Mouse (Mus musculus) embryonic facial prominence, embryonic 10.5 days (tissue): ENCODE results near the gene Tbc1d12. TPM values are rescaled to one million over a fixed set of nuclear protein-coding genes. Genes with fewer than 3 reads are reported as not detected.

Source experiments
- DNase-seq: peaks from one replicate; pipeline ENCODE4 v3.0.0-alpha.2; 2017; ENCODE audit warnings: low spot score
- H3K27ac ChIP-seq: fragments of 300-500 bp; sonication (generic); replicated peaks from 2 replicates; pipeline ENCODE4 v1.5.1; 2016; ENCODE audit warnings: mild to moderate bottlenecking
- H3K27me3 ChIP-seq: fragments of 300-500 bp; sonication (generic); replicated peaks from 2 replicates; pipeline ENCODE4 v1.6.1; 2016; ENCODE audit warnings: low read depth, mild to moderate bottlenecking; ENCODE audit not compliant: poor library complexity, severe bottlenecking
- H3K36me3 ChIP-seq: fragments of 300-500 bp; sonication (generic); replicated peaks from 2 replicates; pipeline ENCODE4 v1.6.1; 2016; ENCODE audit warnings: mild to moderate bottlenecking, moderate library complexity
- H3K4me1 ChIP-seq: fragments of 300-500 bp; sonication (generic); 2 replicates; pipeline ENCODE4 v1.6.1; 2016
- H3K4me3 ChIP-seq: fragments of 300-500 bp; sonication (generic); 2 replicates; pipeline ENCODE4 v1.5.1; 2016; ENCODE audit warnings: mild to moderate bottlenecking, moderate library complexity
- H3K9me3 ChIP-seq: fragments of 300-500 bp; sonication (generic); 2 replicates; pipeline ENCODE4 v1.6.1; 2016; ENCODE audit warnings: mild to moderate bottlenecking
- WGBS: fragments of 180-500 bp; shearing (Covaris S2); methylation state at CpG from one replicate; pipeline ENCODE4 v1.1.7; 2016; 5-methylcytosine and 5-hydroxymethylcytosine counted together
- polyA plus RNA-seq: library from polyadenylated mRNA; unstranded; fragments of >200 nt; fragmentation: Nextera tagmentation; extraction: Ambion mirVana; gene quantifications from 2 replicates; pipeline ENCODE4 v1.2.1, GENCODE M21; 2016

Gene Tbc1d12
- polyA plus RNA-seq, 1 experiment from 2014 or later: 2.1 TPM

- H3K4me3 ChIP-seq: no peak overlapping the region
- H3K27me3 ChIP-seq: no peaks in the 10 kb centered on the region
- DNase-seq: no peak
- 91% methylated on average over 11 of the region's 11 CpGs for WGBS
- H3K9me3 ChIP-seq: no peaks in the 10 kb centered on the region
- H3K27ac ChIP-seq: no peak overlapping the region
- H3K36me3 ChIP-seq: peaks cover 14% of the 10 kb centered on the region
- H3K4me1 ChIP-seq: peaks cover 17% of the 10 kb centered on the region
Measured at GRCm38 (mm10) chr19:38928481-38929158, 92.2 kb downstream of the Tbc1d12 start.

- Histone ChIP-seq H3K27me3 (no peaks in the 10 kb centered on the region), H3K4me1 (peaks cover 17% of the 10 kb centered on the region), H3K4me3 (peak overlapping the region; percentile 91), H3K27ac (no peak overlapping the region), H3K9me3 (no peaks in the 10 kb centered on the region), H3K36me3 (peaks cover 24% of the 10 kb centered on the region)
- 78% methylated on average over 13 of the region's 13 CpGs for WGBS
- no peak for DNase-seq
Measured at GRCm38 (mm10) chr19:38929471-38930251, 93.3 kb downstream of the Tbc1d12 start.

- peak overlapping the region; percentile 91 for H3K4me3 ChIP-seq
- 2% methylated on average over 23 of the region's 23 CpGs for WGBS
- peaks cover 17% of the 10 kb centered on the region for H3K4me1 ChIP-seq
- DNase-seq: peak; percentile 15
- H3K9me3 ChIP-seq: no peaks in the 10 kb centered on the region
- peak overlapping the region; percentile 98 for H3K27ac ChIP-seq
- H3K36me3 ChIP-seq: peaks cover 31% of the 10 kb centered on the region
- no peaks in the 10 kb centered on the region for H3K27me3 ChIP-seq
Measured at GRCm38 (mm10) chr19:38930252-38930787, 93.9 kb downstream of the Tbc1d12 start.

- H3K27me3 ChIP-seq: no peaks in the 10 kb centered on the region
- peak; percentile 92 for DNase-seq
- H3K9me3 ChIP-seq: no peaks in the 10 kb centered on the region
- peaks cover 17% of the 10 kb centered on the region for H3K4me1 ChIP-seq
- WGBS: under 1% methylated on average over 73 of the region's 76 CpGs
- peak within 1 kb of the TSS; percentile 91 for H3K4me3 ChIP-seq
- peaks cover 37% of the 10 kb centered on the region for H3K36me3 ChIP-seq
- peak within 1 kb of the TSS; percentile 98 for H3K27ac ChIP-seq
Measured at GRCm38 (mm10) chr19:38930788-38931565, 94.6 kb downstream of the Tbc1d12 start, which contains the start of gene Hells. Hells (plus strand) TSS chr19:38930915.

- H3K27ac ChIP-seq: peak overlapping the region; percentile 98
- H3K9me3 ChIP-seq: no peaks in the 10 kb centered on the region
- no peaks in the 10 kb centered on the region for H3K27me3 ChIP-seq
- 3% methylated on average over 6 of the region's 6 CpGs for WGBS
- peaks cover 17% of the 10 kb centered on the region for H3K4me1 ChIP-seq
- no peak for DNase-seq
- peaks cover 43% of the 10 kb centered on the region for H3K36me3 ChIP-seq
- H3K4me3 ChIP-seq: peak overlapping the region; percentile 91
Measured at GRCm38 (mm10) chr19:38931566-38931890, 95.1 kb downstream of the Tbc1d12 start.

- H3K36me3 ChIP-seq: peaks cover 92% of the 10 kb centered on the region
- no peak overlapping the region for H3K27ac ChIP-seq
- no peaks in the 10 kb centered on the region for H3K27me3 ChIP-seq
- WGBS: 86% methylated on average over 2 of the region's 2 CpGs
- H3K9me3 ChIP-seq: no peaks in the 10 kb centered on the region
- DNase-seq: no peak
- H3K4me3 ChIP-seq: no peak overlapping the region
- no peaks in the 10 kb centered on the region for H3K4me1 ChIP-seq
Measured at GRCm38 (mm10) chr19:38944590-38945307, 108.4 kb downstream of the Tbc1d12 start.

Other genes starting within 250 kb of the Tbc1d12 start
- 11.1 and 12.7 TPM in 2 replicates for gene Noc3l, start 17.3 kb upstream of the Tbc1d12 start, polyA plus RNA-seq
- gene Hells, start 94.3 kb downstream of the Tbc1d12 start, polyA plus RNA-seq: 92.5 and 92.9 TPM in 2 replicates
- gene Cyp2c55, start 170.4 kb downstream of the Tbc1d12 start, polyA plus RNA-seq: not detected in 2 replicates
- not detected in 2 replicates for gene Cyp2c65, start 224.4 kb downstream of the Tbc1d12 start, polyA plus RNA-seq